Mouse (Mus musculus) kidney, adult 2 months (tissue): ENCODE results near the gene Metrn. TPM values are rescaled to one million over a fixed set of nuclear protein-coding genes. Genes with fewer than 3 reads are reported as not detected.

ENCODE experiments used
- DNase-seq: peaks from one replicate; pipeline ENCODE4 v3.0.0; 2021
- H3K27ac ChIP-seq: fragments of 200-500 bp; 2 replicates; pipeline ENCODE4 v1.5.1; 2012; ENCODE audit warnings: low read depth, low read length, control low read depth, inconsistent platforms; ENCODE audit not compliant: insufficient read depth
- H3K27me3 ChIP-seq: fragments of 200-500 bp; replicated peaks from 2 replicates; pipeline ENCODE4 v1.6.1; 2012; ENCODE audit warnings: mild to moderate bottlenecking, moderate library complexity, low read length, inconsistent platforms; ENCODE audit not compliant: control insufficient read depth, insufficient read depth
- H3K36me3 ChIP-seq: fragments of 200-500 bp; 2 replicates; pipeline ENCODE4 v1.6.1; 2012; ENCODE audit warnings: mild to moderate bottlenecking, moderate library complexity, low read length, inconsistent platforms; ENCODE audit not compliant: control insufficient read depth, insufficient read depth
- H3K4me1 ChIP-seq: fragments of 200-500 bp; 2 replicates; pipeline ENCODE4 v1.6.1; 2011; ENCODE audit warnings: low read length; ENCODE audit not compliant: control insufficient read depth, insufficient read depth
- H3K4me3 ChIP-seq: fragments of 200-500 bp; 2 replicates; pipeline ENCODE4 v1.5.1; 2011; ENCODE audit warnings: mild to moderate bottlenecking, low read depth, low read length, control low read depth; ENCODE audit not compliant: insufficient read depth
- CTCF ChIP-seq: fragments of 200-500 bp; conservative IDR thresholded peaks from 2 replicates; pipeline ENCODE4 v1.5.1; 2011; ENCODE audit warnings: low read depth, mild to moderate bottlenecking, control low read depth, low read length, moderate library complexity, mixed read lengths; ENCODE audit not compliant: insufficient read depth, insufficient read length
- POLR2A ChIP-seq: fragments of 200-500 bp; IDR thresholded peaks from one replicate; pipeline ENCODE4 v1.6.1; 2011; ENCODE audit warnings: low read depth, low read length, control low read depth
- WGBS: fragments of 180-500 bp; shearing (Covaris S2); methylation state at CpG from one replicate; pipeline ENCODE4 v1.1.7; 2018; 5-methylcytosine and 5-hydroxymethylcytosine counted together
- polyA plus RNA-seq: library from polyadenylated mRNA; depleted of rRNA; stranded (reverse); fragments of >200 nt; gene quantifications from 2 replicates; pipeline ENCODE4 v1.2.3, GENCODE M21; 2012

The Metrn gene
- polyA plus RNA-seq, 1 experiment = 50.1 TPM

GRCm38 (mm10) chr17:25830806-25831431 is 34.0 kb upstream of the Metrn start:
- H3K27ac ChIP-seq = no peak overlapping the region
- DNase-seq = peak; percentile 6
- no peaks in the 10 kb centered on the region for H3K36me3 ChIP-seq
- 81% methylated on average over 14 of the region's 14 CpGs for WGBS
- H3K4me3 ChIP-seq = no peak overlapping the region
- TF ChIP-seq POLR2A (no peak), CTCF (no peak)
- peaks cover 26% of the 10 kb centered on the region for H3K4me1 ChIP-seq
- no peaks in the 10 kb centered on the region for H3K27me3 ChIP-seq

- Histone ChIP-seq H3K27ac (no peak overlapping the region), H3K4me1 (peaks cover 20% of the 10 kb centered on the region), H3K4me3 (no peak overlapping the region), H3K36me3 (no peaks in the 10 kb centered on the region), H3K27me3 (no peaks in the 10 kb centered on the region)
- no peak for TF ChIP-seq CTCF
- no peak for TF ChIP-seq POLR2A
- DNase-seq = peak; percentile 13
- WGBS = 71% methylated on average over 4 of the region's 4 CpGs
Measured at GRCm38 (mm10) chr17:25830200-25830753, 33.3 kb upstream of the Metrn start.

GRCm38 (mm10) chr17:25829558-25830017 is 32.7 kb upstream of the Metrn start:
- DNase-seq = peak; percentile 23
- WGBS = 24% methylated on average over 8 of the region's 8 CpGs
- TF ChIP-seq POLR2A = no peak
- no peak for TF ChIP-seq CTCF
- H3K4me3 ChIP-seq = peak overlapping the region; percentile 67
- no peaks in the 10 kb centered on the region for H3K27me3 ChIP-seq
- peak overlapping the region; percentile 72; the same call in 1 of the 2 replicates for H3K27ac ChIP-seq
- H3K4me1 ChIP-seq = peaks cover 13% of the 10 kb centered on the region
- H3K36me3 ChIP-seq = no peaks in the 10 kb centered on the region

GRCm38 (mm10) chr17:25828712-25829557 is 32.0 kb upstream of the Metrn start, which contains the start of gene Jmjd8:
Gene Jmjd8 (plus strand): TSS chr17:25828867.
- Histone ChIP-seq H3K27ac (peak within 1 kb of the TSS; percentile 72), H3K36me3 (no peaks in the 10 kb centered on the region), H3K4me1 (peaks cover 18% of the 10 kb centered on the region), H3K4me3 (peak within 1 kb of the TSS; percentile 67), H3K27me3 (no peaks in the 10 kb centered on the region)
- TF ChIP-seq CTCF (peak; percentile 51), POLR2A (peak; percentile 69)
- WGBS = under 1% methylated on average over 32 of the region's 32 CpGs
- DNase-seq = peak; percentile 90

GRCm38 (mm10) chr17:25828223-25828594 is 31.3 kb upstream of the Metrn start:
- TF ChIP-seq CTCF (no peak), POLR2A (no peak)
- no peaks in the 10 kb centered on the region for H3K36me3 ChIP-seq
- 81% methylated on average over 8 of the region's 8 CpGs for WGBS
- peak overlapping the region; percentile 67; the same call in 1 of the 2 replicates for H3K4me3 ChIP-seq
- peaks cover 20% of the 10 kb centered on the region for H3K4me1 ChIP-seq
- no peaks in the 10 kb centered on the region for H3K27me3 ChIP-seq
- no peak for DNase-seq
- no peak overlapping the region for H3K27ac ChIP-seq

- WGBS = 89% methylated on average over 22 of the region's 22 CpGs
Measured at GRCm38 (mm10) chr17:25827546-25828222, 30.7 kb upstream of the Metrn start.

More at GRCm38 (mm10) chr17:25827546-25828222, 30.7 kb upstream of the Metrn start:
- Histone ChIP-seq H3K27ac (no peak overlapping the region), H3K4me1 (peaks cover 20% of the 10 kb centered on the region), H3K36me3 (no peaks in the 10 kb centered on the region), H3K27me3 (no peaks in the 10 kb centered on the region), H3K4me3 (no peak overlapping the region)
- TF ChIP-seq CTCF (no peak), POLR2A (no peak)
- DNase-seq = no peak
